In genomic region chr2:164531169-164531568, GRCm38 (mm10) we compare ENCODE assay signal across 8 mouse cellular contexts. TPM values are rescaled to one million over a fixed set of nuclear protein-coding genes. Genes with fewer than 3 reads are reported as not detected.
DNase-seq lines count a peak whose midpoint lies in the region; ATAC-seq and TF ChIP-seq lines count a peak whose summit lies in the region.
"Had no signal": no experiment of that assay in that cellular context is flagged by ENCODE, and none has a peak within 500 bp of the region (broad histone marks: within the 10 kb centered on the region; RNA-seq: fewer than 3 reads in every experiment).

No protein-coding gene starts in this region.

- H3K27ac ChIP-seq in CH12.LX (ENCODE audit: insufficient read depth, low read depth): no peak overlapping the region
- H3K27ac ChIP-seq in heart, embryonic 13.5 days (replicated peaks): no peak overlapping the region
- H3K27ac ChIP-seq in layer of hippocampus, adult 2 months: no peak overlapping the region
- H3K27ac ChIP-seq in small intestine, adult 2 months (ENCODE audit: insufficient read depth, low read depth, low read length): no peak overlapping the region

- 6% methylated on average over 3 of the region's 3 CpGs for WGBS in heart, embryonic 13.5 days
- WGBS in small intestine, adult 2 months: 2% methylated on average over 3 of the region's 3 CpGs

- H3K4me3 ChIP-seq in CH12.LX (replicated peaks in 1 of 3; ENCODE audit: low read depth in 2 of 3, low read length in 2 of 3, poor library complexity in 1 of 3): no peak overlapping the region
- H3K4me3 ChIP-seq in heart, embryonic 13.5 days: no peak overlapping the region
- H3K4me3 ChIP-seq in layer of hippocampus, adult 2 months: no peak overlapping the region
- no peak overlapping the region for H3K4me3 ChIP-seq in small intestine, adult 2 months (ENCODE audit: low read depth, low read length)

- no peak for TF ChIP-seq EP300 in CH12.LX (IDR thresholded peaks at IDR 0.05; ENCODE audit: low read length)

- TF ChIP-seq RAD21 in CH12.LX (IDR thresholded peaks at IDR 0.05; ENCODE audit: low read depth, low read length): peak; percentile 86

- peak; percentile 93 to 97 for TF ChIP-seq CTCF in CH12.LX (conservative IDR thresholded peaks at IDR 0.05 in 1 of 2, IDR thresholded peaks at IDR 0.05 in 1 of 2; ENCODE audit: low read depth in 2 of 2, low read length in 2 of 2)
- peak; percentile 97 for TF ChIP-seq CTCF in layer of hippocampus, adult 2 months (conservative IDR thresholded peaks at IDR 0.05)
- TF ChIP-seq CTCF in small intestine, adult 2 months (IDR thresholded peaks at IDR 0.05; ENCODE audit: extremely low read depth, insufficient read length, insufficient replicate concordance, low read depth, low read length): peak; percentile 65; the same call in 1 of the 2 replicates

- dilution Hi-C loops in CH12.LX (cut with MboI; ENCODE audit: extremely low pct_ligation_motif_present, extremely low pct_unique_long_range_greater_than_20kb, low sequenced_read_pairs): no loop called here

- ATAC-seq in heart, embryonic 13.5 days (ENCODE audit: extremely low read depth, insufficient number of reproducible peaks, low FRiP score, low TSS enrichment): peak; percentile 14; the same call in 1 of the 2 replicates

- no peaks in the 10 kb centered on the region for H3K36me3 ChIP-seq in CH12.LX (replicated peaks in 1 of 2; ENCODE audit: control insufficient read depth in 1 of 2, insufficient read depth in 1 of 2, low read length in 1 of 2)
- H3K36me3 ChIP-seq in heart, embryonic 13.5 days: no peaks in the 10 kb centered on the region
- peaks cover 14% of the 10 kb centered on the region for H3K36me3 ChIP-seq in small intestine, adult 2 months (ENCODE audit: control insufficient read depth, insufficient read depth, low read length)

- peaks cover 65% of the 10 kb centered on the region for H3K27me3 ChIP-seq in CH12.LX (replicated peaks)
- 0 out of 2 replicates have a peak, but pooled peaks cover 4% of the 10 kb centered on the region for H3K27me3 ChIP-seq in heart, embryonic 13.5 days (replicated peaks)
- no peaks in the 10 kb centered on the region for H3K27me3 ChIP-seq in small intestine, adult 2 months (ENCODE audit: control insufficient read depth, insufficient read depth, low read length)

- peaks cover 4 to 18% of the 10 kb centered on the region in 2 experiments for H3K4me1 ChIP-seq in CH12.LX (ENCODE audit: control insufficient read depth in 1 of 2, insufficient read depth in 2 of 2)
- no peaks in the 10 kb centered on the region for H3K4me1 ChIP-seq in heart, embryonic 13.5 days
- H3K4me1 ChIP-seq in small intestine, adult 2 months (ENCODE audit: control insufficient read depth, insufficient read depth, insufficient read length, low read length): peaks cover 3% of the 10 kb centered on the region; the same call in 1 of the 2 replicates

- H3K79me2 ChIP-seq in CH12.LX (replicated peaks; ENCODE audit: control insufficient read depth, extremely low read depth, insufficient read depth, poor library complexity, severe bottlenecking): no peaks in the 10 kb centered on the region

- peaks cover 19% of the 10 kb centered on the region for H3K9me3 ChIP-seq in CH12.LX (replicated peaks; ENCODE audit: low read length)
- peaks cover 6% of the 10 kb centered on the region; the same call in 1 of the 2 replicates for H3K9me3 ChIP-seq in heart, embryonic 13.5 days

- H3K9ac ChIP-seq in CH12.LX (ENCODE audit: insufficient read depth, low read depth): no peak overlapping the region
- H3K9ac ChIP-seq in heart, embryonic 13.5 days: no peak overlapping the region

- in situ Hi-C loops in CH12.LX (cut with MboI; ENCODE audit: low pct_ligation_motif_present, low pct_unique_long_range_greater_than_20kb, low sequenced_read_pairs): no loop called here

- TF ChIP-seq POLR2A in CH12.LX (IDR thresholded peaks at IDR 0.05; ENCODE audit: low read depth, low read length): no peak
- TF ChIP-seq POLR2A in small intestine, adult 2 months (IDR thresholded peaks at IDR 0.05; ENCODE audit: low read depth, low read length): no peak

- peak; percentile 74 for DNase-seq in CH12.LX (ENCODE audit: extremely low read depth)
- peak; percentile 72 for DNase-seq in T-cell, adult 2 months (ENCODE audit: low spot score)
- DNase-seq in cerebellum, postnatal 36 days: peak; percentile 75 to 83
- peak; percentile 48 to 82 for DNase-seq in layer of hippocampus, adult 2 months (ENCODE audit: low spot score in 2 of 2)
- peak; percentile 85 for DNase-seq in lung, postnatal 14 days

- no peak overlapping the region for H3K4me2 ChIP-seq in CH12.LX (ENCODE audit: insufficient read depth, low read depth, poor library complexity, severe bottlenecking)
- no peak overlapping the region for H3K4me2 ChIP-seq in heart, embryonic 13.5 days

TF ChIP-seq in CH12.LX, 34 proteins besides CTCF, POLR2A, EP300 and RAD21:
- TF ChIP-seq MXI1 (IDR thresholded peaks at IDR 0.05; ENCODE audit: low read depth, low read length) (no peak), MAFK (IDR thresholded peaks at IDR 0.05; ENCODE audit: insufficient replicate concordance, low read length) (no peak), GABPA (IDR thresholded peaks at IDR 0.05; ENCODE audit: insufficient replicate concordance, low read depth, low read length) (no peak), MYC (IDR thresholded peaks at IDR 0.05; ENCODE audit: low read depth, low read length) (no peak), TBP (conservative IDR thresholded peaks at IDR 0.05; ENCODE audit: low read depth, low read length) (no peak), IRF4 (IDR thresholded peaks at IDR 0.05; ENCODE audit: low read depth, low read length) (peak; percentile 27; the same call in 1 of the 2 replicates), CHD2 (IDR thresholded peaks at IDR 0.05; ENCODE audit: low read length) (no peak), MEF2A (IDR thresholded peaks at IDR 0.05; ENCODE audit: borderline replicate concordance, low read depth, low read length) (no peak), ELF1 (IDR thresholded peaks at IDR 0.05; ENCODE audit: low read depth, low read length) (0 out of 2 replicates have a peak, but pooled peaks have one; percentile 12), SMC3 (IDR thresholded peaks at IDR 0.05; ENCODE audit: low read depth, low read length) (peak; percentile 93), ZC3H11A (IDR thresholded peaks at IDR 0.05; ENCODE audit: low read depth, low read length) (peak; percentile 38; the same call in 1 of the 2 replicates), ZNF384 (IDR thresholded peaks at IDR 0.05; ENCODE audit: low read depth, low read length) (peak; percentile 39; the same call in 1 of the 2 replicates), KAT2A (IDR thresholded peaks at IDR 0.05; ENCODE audit: insufficient replicate concordance, low read length) (no peak)
TF ChIP-seq in CH12.LX: peak in this region for 5.

RNA-seq across cellular contexts. Expression of gene Wfdc2, which starts 31.0 kb away (rescaled TPM):
- total RNA-seq in CH12.LX (2012; rRNA removed) (not detected in 2 replicates), CH12.LX (2014; rRNA removed) (not detected in 2 replicates)
- polyA plus RNA-seq in CH12.LX (2012; ENCODE audit: insufficient read length, low read depth): not detected in 2 replicates
- 11.1 and 12.7 TPM in 2 replicates for polyA plus RNA-seq in heart, embryonic 13.5 days (2015; fragmentation: Nextera tagmentation; extraction: Ambion mirVana)
- total RNA-seq in layer of hippocampus, adult 2 months (2021): not detected
- 3.2 and 40.1 TPM in 2 replicates for polyA plus RNA-seq in small intestine, adult 2 months (2012; rRNA removed)

RNA-seq across cellular contexts. Expression of gene Pigt, which starts 33.8 kb away (rescaled TPM):
- total RNA-seq in CH12.LX (2012; rRNA removed) (36.8 and 39.2 TPM in 2 replicates), CH12.LX (2014; rRNA removed) (12.4 and 14.0 TPM in 2 replicates)
- 66.2 and 91.8 TPM in 2 replicates for polyA plus RNA-seq in CH12.LX (2012; ENCODE audit: insufficient read length, low read depth)
- polyA plus RNA-seq in heart, embryonic 13.5 days (2015; fragmentation: Nextera tagmentation; extraction: Ambion mirVana): 53.0 and 54.5 TPM in 2 replicates
- 10 to 100 TPM; 79.3 to 84.1 TPM for total RNA-seq in layer of hippocampus, adult 2 months (2021)
- 117 and 171 TPM in 2 replicates for polyA plus RNA-seq in small intestine, adult 2 months (2012; rRNA removed)

RNA-seq across cellular contexts. Expression of gene Spint3, which starts 42.1 kb away (rescaled TPM):
- total RNA-seq in CH12.LX (2012; rRNA removed) (not detected in 2 replicates), CH12.LX (2014; rRNA removed) (not detected in 2 replicates)
- polyA plus RNA-seq in CH12.LX (2012; ENCODE audit: insufficient read length, low read depth): not detected in 2 replicates
- not detected in 2 replicates for polyA plus RNA-seq in heart, embryonic 13.5 days (2015; fragmentation: Nextera tagmentation; extraction: Ambion mirVana)
- total RNA-seq in layer of hippocampus, adult 2 months (2021): not detected
- not detected in 2 replicates for polyA plus RNA-seq in small intestine, adult 2 months (2012; rRNA removed)
- polyA plus RNA-seq: liver, embryonic 16.5 days had no signal

RNA-seq across cellular contexts. Expression of gene Dbndd2, which starts 45.3 kb away (rescaled TPM):
- total RNA-seq in CH12.LX (2012; rRNA removed) (1.6 and 5.7 TPM in 2 replicates), CH12.LX (2014; rRNA removed) (0.61 TPM in 1 of 2 replicates, not detected in the other)
- 0.31 and 0.53 TPM in 2 replicates for polyA plus RNA-seq in CH12.LX (2012; ENCODE audit: insufficient read length, low read depth)
- polyA plus RNA-seq in heart, embryonic 13.5 days (2015; fragmentation: Nextera tagmentation; extraction: Ambion mirVana): 8.9 and 17.9 TPM in 2 replicates
- 100 to 1,000 TPM; 111 to 112 TPM for total RNA-seq in layer of hippocampus, adult 2 months (2021)
- 38.4 and 61.6 TPM in 2 replicates for polyA plus RNA-seq in small intestine, adult 2 months (2012; rRNA removed)

RNA-seq across cellular contexts. Expression of gene Wfdc6a, which starts 54.1 kb away (rescaled TPM):
- total RNA-seq in CH12.LX (2012; rRNA removed): not detected in 2 replicates
- not detected in 2 replicates for total RNA-seq in CH12.LX (2014; rRNA removed)
- polyA plus RNA-seq in CH12.LX (2012; ENCODE audit: insufficient read length, low read depth): not detected in 2 replicates
- polyA plus RNA-seq in heart, embryonic 13.5 days (2015; fragmentation: Nextera tagmentation; extraction: Ambion mirVana): 0.44 TPM in 1 of 2 replicates, not detected in the other
- total RNA-seq in layer of hippocampus, adult 2 months (2021): not detected
- polyA plus RNA-seq in small intestine, adult 2 months (2012; rRNA removed): not detected in 2 replicates
